Mouse (Mus musculus) brown adipose tissue, adult 24 weeks (tissue): ENCODE data around the gene Acss1. TPM values are rescaled to one million over a fixed set of nuclear protein-coding genes. Genes with fewer than 3 reads are reported as not detected.

Source experiments
- H3K27ac ChIP-seq: fragments of 200-500 bp; replicated peaks from 2 replicates; pipeline ENCODE4 v1.5.1; 2012; ENCODE audit warnings: low read depth, mild to moderate bottlenecking, low read length
- H3K4me1 ChIP-seq: fragments of 200-500 bp; 2 replicates; pipeline ENCODE4 v1.6.1; 2012; ENCODE audit warnings: low read length, mixed read lengths; ENCODE audit not compliant: control insufficient read depth, insufficient read depth, insufficient read length
- H3K4me3 ChIP-seq: fragments of 200-500 bp; 2 replicates; pipeline ENCODE4 v1.5.1; 2012; ENCODE audit warnings: low read depth, mild to moderate bottlenecking, low read length, moderate library complexity; ENCODE audit not compliant: insufficient read depth
- polyA plus RNA-seq: library from polyadenylated mRNA; stranded (reverse); fragments of >200 nt; gene quantifications from 2 replicates; pipeline ENCODE4 v1.2.4, GENCODE M21; 2012; ENCODE audit not compliant: missing spikeins, insufficient read depth, insufficient read length

Gene Acss1
- polyA plus RNA-seq, 1 experiment = 102 TPM

DNA sequence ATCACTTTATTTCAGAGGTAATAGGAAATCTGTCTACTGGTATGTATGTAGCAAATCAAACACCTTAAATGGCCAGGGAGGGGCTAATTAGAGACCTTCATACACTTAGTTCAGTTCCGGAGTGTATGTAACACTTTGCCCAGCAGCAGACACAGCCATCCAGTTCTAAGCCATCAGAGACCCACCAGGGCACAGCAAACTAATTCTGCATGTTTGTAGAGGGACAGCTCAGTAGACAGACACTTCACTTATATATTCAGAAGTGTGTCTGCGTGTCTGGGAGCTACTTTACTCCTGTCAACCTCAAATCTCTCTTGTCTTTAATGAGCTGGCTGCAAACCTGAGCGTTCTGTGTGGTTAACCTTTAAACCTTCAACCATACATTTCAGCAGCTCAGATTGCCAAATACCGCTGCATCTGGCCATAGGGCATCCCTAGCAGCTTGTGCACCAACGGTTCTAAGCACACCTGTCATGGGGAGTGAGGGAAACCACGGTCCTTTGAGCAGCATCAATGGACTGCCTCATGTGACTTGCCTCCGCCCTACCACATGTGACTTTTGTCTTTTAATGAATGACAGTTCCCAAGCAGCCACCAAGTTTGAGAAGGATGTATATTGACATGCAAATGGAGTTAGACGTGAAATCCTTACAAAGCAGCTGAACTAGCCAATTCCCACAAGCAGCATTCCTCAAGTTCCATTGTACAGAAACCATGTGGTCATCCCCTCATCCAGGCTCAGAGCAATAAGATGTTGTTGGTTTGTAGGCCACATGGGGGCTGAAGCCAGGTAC, 11.1 kb downstream of the Acss1 start:
- Histone ChIP-seq H3K27ac (no peak overlapping the region), H3K4me1 (peaks cover 9% of the 10 kb centered on the region; the same call in 1 of the 2 replicates), H3K4me3 (no peak overlapping the region)

DNA sequence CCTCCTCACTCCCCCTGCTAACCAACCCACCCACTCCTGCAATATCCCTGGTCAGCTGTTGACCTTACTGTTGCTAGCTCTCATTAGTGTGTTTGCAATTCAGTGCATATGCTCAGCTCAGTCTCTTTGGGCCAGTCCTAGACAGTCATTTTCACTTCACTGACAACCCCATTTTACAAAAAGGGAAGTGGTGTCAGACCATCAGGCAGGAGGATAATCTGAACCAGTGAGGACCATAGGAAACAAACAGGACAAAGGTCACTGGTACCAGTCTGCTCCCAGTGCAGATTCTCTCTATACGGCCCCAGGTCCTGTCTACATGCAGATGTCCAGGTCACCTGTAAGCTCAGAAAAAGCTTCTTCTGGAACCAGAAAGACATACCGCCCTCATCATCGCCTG, 12.2 kb downstream of the Acss1 start:
- H3K4me1 ChIP-seq = peaks cover 4% of the 10 kb centered on the region; the same call in 1 of the 2 replicates
- H3K27ac ChIP-seq = no peak overlapping the region
- no peak overlapping the region for H3K4me3 ChIP-seq

- Histone ChIP-seq H3K4me3 (no peak overlapping the region), H3K4me1 (peaks cover 8% of the 10 kb centered on the region), H3K27ac (no peak overlapping the region)
Measured at GRCm38 (mm10) chr2:150655290-150655689, 13.0 kb downstream of the Acss1 start.

GRCm38 (mm10) chr2:150654814-150655213, 13.5 kb downstream of the Acss1 start:
- Histone ChIP-seq H3K4me1 (peaks cover 5% of the 10 kb centered on the region), H3K27ac (no peak overlapping the region), H3K4me3 (no peak overlapping the region)

DNA sequence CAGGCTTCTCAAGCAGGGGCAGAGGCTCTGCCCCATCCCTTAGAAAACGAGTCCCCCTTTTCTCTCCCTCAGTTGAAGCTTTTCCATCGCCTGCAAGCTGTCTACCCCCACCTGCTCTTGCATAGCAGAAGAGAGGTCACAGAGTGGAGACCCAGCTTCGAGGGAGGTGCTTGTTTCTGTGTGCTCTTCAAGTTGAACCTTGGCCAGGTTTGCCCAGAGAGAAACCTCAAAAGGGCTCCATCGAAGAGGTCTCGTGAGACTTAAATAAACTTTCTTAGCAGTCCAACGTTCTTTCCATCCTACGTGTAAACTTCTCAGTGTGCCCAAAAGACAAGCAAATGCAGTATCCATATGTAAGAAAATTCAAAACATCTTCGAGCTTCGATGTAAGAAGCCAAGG, 16.9 kb downstream of the Acss1 start:
- Histone ChIP-seq H3K4me1 (peaks cover 17% of the 10 kb centered on the region), H3K4me3 (no peak overlapping the region), H3K27ac (no peak overlapping the region)

- no peak overlapping the region for H3K27ac ChIP-seq
- peaks cover 19% of the 10 kb centered on the region for H3K4me1 ChIP-seq
- no peak overlapping the region for H3K4me3 ChIP-seq
Measured at GRCm38 (mm10) chr2:150650511-150651074, 17.7 kb downstream of the Acss1 start.

GRCm38 (mm10) chr2:150648300-150648895, 19.9 kb downstream of the Acss1 start:
- Histone ChIP-seq H3K4me1 (peaks cover 20% of the 10 kb centered on the region), H3K27ac (peak overlapping the region; percentile 72), H3K4me3 (no peak overlapping the region)

GRCm38 (mm10) chr2:150647681-150648299, 20.5 kb downstream of the Acss1 start:
- H3K4me1 ChIP-seq = peaks cover 20% of the 10 kb centered on the region
- H3K27ac ChIP-seq = peak overlapping the region; percentile 72
- no peak overlapping the region for H3K4me3 ChIP-seq

- Histone ChIP-seq H3K4me3 (no peak overlapping the region), H3K27ac (no peak overlapping the region), H3K4me1 (peaks cover 20% of the 10 kb centered on the region)
Measured at GRCm38 (mm10) chr2:150646411-150647121, 21.7 kb downstream of the Acss1 start.

DNA sequence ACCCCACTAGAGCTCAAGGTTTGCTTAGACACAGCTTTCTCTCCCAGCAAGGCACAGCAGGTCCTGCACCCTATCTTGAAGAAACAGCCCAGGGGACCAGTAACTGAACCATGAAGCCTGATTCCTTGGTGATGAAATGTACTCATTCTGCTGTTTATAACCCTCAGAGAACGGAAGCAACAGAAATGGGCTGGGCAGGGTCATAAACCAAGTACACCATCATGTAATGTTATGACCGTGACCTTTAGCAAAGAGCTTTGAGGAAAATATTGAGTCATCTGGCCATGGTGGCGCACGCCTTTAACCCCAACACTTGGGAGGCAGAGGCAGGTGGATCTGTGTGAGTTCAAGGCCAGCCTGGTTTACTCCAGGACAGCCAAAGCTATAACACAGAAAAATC, 23.1 kb downstream of the Acss1 start:
- peaks cover 15% of the 10 kb centered on the region; the same call in 1 of the 2 replicates for H3K4me1 ChIP-seq
- peak overlapping the region; percentile 60 for H3K27ac ChIP-seq

DNA sequence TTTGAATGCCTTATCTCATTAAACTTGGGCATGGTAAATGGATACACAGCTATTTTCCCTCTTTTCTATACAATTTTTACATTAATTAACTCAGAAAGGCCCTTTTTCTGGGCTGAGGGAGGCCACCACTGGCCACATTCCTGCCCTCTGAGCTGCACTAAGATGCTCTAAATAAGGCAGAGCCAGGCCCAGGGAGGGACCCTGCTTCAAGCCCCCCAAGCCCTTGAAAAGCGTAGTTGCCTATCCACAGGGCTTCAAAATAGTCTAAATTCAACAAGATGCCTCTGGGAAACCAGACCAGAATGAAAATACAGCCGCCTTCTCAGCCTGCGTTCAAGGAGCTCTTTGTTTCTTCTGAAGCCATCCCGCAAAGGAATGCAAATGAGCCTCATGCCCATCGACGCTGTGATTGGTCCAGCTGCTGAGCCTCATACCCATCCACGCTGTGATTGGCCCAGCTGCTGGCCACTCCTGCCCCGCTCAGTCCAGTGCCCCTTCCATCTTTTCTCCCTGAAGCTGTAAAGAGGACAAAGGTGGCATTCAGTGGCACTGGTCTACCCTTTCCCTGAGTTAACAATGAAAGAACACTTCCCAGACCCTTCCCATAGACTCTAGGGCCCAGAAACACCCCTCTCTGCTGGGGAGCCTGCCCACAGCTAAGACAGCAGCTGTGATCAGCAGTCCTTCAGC, 24.4 kb downstream of the Acss1 start:
- Histone ChIP-seq H3K27ac (0 out of 2 replicates have a peak overlapping the region, but pooled peaks have one; percentile 24), H3K4me1 (peaks cover 7% of the 10 kb centered on the region; the same call in 1 of the 2 replicates)

More for the DNA sequence above, 23.1 kb downstream of the Acss1 start:
- no peak overlapping the region for H3K4me3 ChIP-seq

DNA sequence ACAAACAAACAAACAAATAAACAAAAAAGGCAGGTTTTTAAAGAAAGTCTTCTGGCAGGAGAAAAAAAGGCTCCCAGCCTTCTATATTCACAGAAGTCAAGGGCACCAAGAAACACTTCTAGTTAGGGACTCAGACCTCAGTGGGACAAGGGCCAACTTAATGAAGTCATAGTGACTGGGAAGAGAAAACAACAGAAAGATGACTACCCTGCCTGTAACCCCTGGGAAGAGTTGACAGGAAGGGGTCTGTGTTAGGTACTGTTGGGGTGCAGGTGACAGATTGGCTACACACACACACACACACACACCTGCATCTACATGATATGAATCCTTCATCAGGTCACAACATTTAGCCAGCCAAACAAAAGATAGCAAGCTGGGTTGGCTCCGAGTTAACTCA, 25.1 kb downstream of the Acss1 start:
- Histone ChIP-seq H3K27ac (peak overlapping the region; percentile 46; the same call in 1 of the 2 replicates), H3K4me3 (no peak overlapping the region), H3K4me1 (peaks cover 5% of the 10 kb centered on the region; the same call in 1 of the 2 replicates)

More for the DNA sequence above, 24.4 kb downstream of the Acss1 start:
- H3K4me3 ChIP-seq = no peak overlapping the region

GRCm38 (mm10) chr2:150638370-150638733, 29.9 kb downstream of the Acss1 start:
- H3K27ac ChIP-seq = no peak overlapping the region
- H3K4me1 ChIP-seq = no peaks in the 10 kb centered on the region
- no peak overlapping the region for H3K4me3 ChIP-seq

DNA sequence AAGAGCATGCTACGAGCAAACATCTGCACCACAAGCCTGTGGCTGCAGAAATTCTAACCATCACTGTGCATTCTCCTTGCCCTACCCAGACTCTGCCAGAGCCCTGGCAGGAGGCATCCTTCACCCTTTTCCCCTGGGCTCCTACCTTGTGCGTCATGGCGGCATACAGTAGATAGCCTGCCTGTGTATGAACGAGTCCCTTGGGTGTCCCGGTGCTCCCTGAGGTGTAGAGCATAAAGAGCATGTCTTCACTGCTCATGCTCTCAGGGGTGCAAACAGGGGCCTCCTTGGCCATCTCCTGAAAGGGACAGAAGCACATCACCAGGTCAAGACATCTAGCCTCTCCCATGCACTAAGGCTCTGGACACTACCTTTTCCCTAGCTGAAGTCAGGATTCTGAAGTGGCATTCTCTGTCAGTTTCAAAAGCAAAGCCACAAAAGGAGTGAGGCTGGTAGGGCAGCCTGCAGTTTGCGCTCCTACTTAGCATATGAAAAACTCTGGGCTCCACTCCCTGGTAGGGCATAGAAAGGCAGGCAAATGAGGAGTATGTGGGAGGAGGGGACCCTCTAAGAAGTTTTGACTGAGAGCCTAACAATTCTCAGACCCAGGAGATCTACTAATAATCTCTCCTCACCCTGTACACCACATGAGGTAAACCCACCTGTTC, 30.5 kb downstream of the Acss1 start:
- no peak overlapping the region for H3K27ac ChIP-seq

More for the DNA sequence above, 30.5 kb downstream of the Acss1 start:
- no peak overlapping the region for H3K4me3 ChIP-seq
- no peaks in the 10 kb centered on the region for H3K4me1 ChIP-seq
